Mouse (Mus musculus) spleen, embryonic (tissue): ENCODE data around the gene Lig3.
"Not testable (repeated sequence)": the region's sequence is repeated elsewhere in the genome, so short reads cannot be mapped to it uniquely, and the experiment has no call there.

Experiments
- CTCF ChIA-PET: fragments of 350-600 bp; sonication (Branson Sonifier 250); formaldehyde crosslinking; loops from one replicate; lab custom pipeline; 2022; lab: Charles Lee

The Lig3 gene

GRCm38 (mm10) chr11:82826818-82827217 is 45.9 kb downstream of the Lig3 start:
- CTCF ChIA-PET, result no interaction called here

GRCm38 (mm10) chr11:82831008-82831893 is 50.3 kb downstream of the Lig3 start:
- CTCF ChIA-PET, result no interaction called here

GRCm38 (mm10) chr11:82832402-82832801 is 51.5 kb downstream of the Lig3 start:
- CTCF ChIA-PET, result not testable (repeated sequence)

- CTCF ChIA-PET, result no interaction called here
Observed at GRCm38 (mm10) chr11:82833929-82834328, 53.0 kb downstream of the Lig3 start.

- CTCF ChIA-PET, result not testable (repeated sequence)
Observed at GRCm38 (mm10) chr11:82834359-82834758, 53.5 kb downstream of the Lig3 start.

- CTCF ChIA-PET, result interaction anchor here (0.7 kb wide), 1 partner anchor 151 kb away, joined by 4 read pairs; no protein-coding TSS in a partner anchor
Observed at GRCm38 (mm10) chr11:82835616-82836432, 54.9 kb downstream of the Lig3 start.

- CTCF ChIA-PET, result no interaction called here
Observed at GRCm38 (mm10) chr11:82837192-82837591, 56.3 kb downstream of the Lig3 start.

GRCm38 (mm10) chr11:82837848-82838247 is 56.9 kb downstream of the Lig3 start:
- CTCF ChIA-PET, result no interaction called here

- CTCF ChIA-PET, result no interaction called here
Observed at GRCm38 (mm10) chr11:82838511-82838910, 57.6 kb downstream of the Lig3 start.

- CTCF ChIA-PET, result no interaction called here
Observed at GRCm38 (mm10) chr11:82844771-82845414, 64.0 kb downstream of the Lig3 start.

GRCm38 (mm10) chr11:82845415-82846078 is 64.6 kb downstream of the Lig3 start:
- CTCF ChIA-PET, result no interaction called here

- CTCF ChIA-PET, result no interaction called here
Observed at GRCm38 (mm10) chr11:82846079-82846436, 65.2 kb downstream of the Lig3 start.

GRCm38 (mm10) chr11:82846938-82847337 is 66.0 kb downstream of the Lig3 start:
- CTCF ChIA-PET, result no interaction called here

- CTCF ChIA-PET, result no interaction called here
Observed at GRCm38 (mm10) chr11:82847571-82848000, 66.7 kb downstream of the Lig3 start.

- CTCF ChIA-PET, result no interaction called here
Observed at GRCm38 (mm10) chr11:82850259-82850658, 69.4 kb downstream of the Lig3 start.

GRCm38 (mm10) chr11:82852115-82852514 is 71.2 kb downstream of the Lig3 start:
- CTCF ChIA-PET, result no interaction called here

GRCm38 (mm10) chr11:82852540-82852939 is 71.6 kb downstream of the Lig3 start:
- CTCF ChIA-PET, result no interaction called here

- CTCF ChIA-PET, result no interaction called here
Observed at GRCm38 (mm10) chr11:82852958-82853357, 72.0 kb downstream of the Lig3 start.
